Comparison of ENCODE assay signal across 10 mouse cellular contexts in the genomic region with DNA sequence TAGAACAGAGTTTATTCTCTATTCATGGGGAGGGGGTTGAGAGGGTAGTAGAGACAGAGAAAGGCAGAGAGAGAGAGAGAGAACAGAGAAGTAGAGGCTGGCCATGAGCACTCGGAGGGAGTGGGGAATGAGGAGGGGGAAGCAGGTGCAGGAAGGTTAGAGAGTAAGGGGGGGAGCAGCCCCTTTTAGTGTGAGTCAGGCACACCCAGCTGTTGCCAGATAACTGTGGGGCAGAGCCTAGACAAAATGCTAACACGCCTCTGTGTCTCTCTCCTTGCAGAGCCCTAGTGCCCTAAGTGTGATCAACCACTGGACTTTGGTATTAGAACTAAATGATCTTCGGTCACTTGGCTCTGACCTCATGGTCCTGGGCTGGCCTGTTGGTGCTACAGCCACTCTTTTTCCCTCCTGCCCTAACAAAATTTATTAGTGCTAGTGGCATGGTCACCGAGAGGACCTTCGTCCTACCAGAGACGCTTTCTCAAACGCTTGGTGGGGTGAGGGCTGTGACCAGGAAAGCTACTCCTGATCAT. TPM values are rescaled to one million over a fixed set of nuclear protein-coding genes. Genes with fewer than 3 reads are reported as not detected.
A peak's percentile ranks its signal among the peaks of the same experiment; 100 is the strongest.
DNase-seq lines count a peak whose midpoint lies in the region; ATAC-seq and TF ChIP-seq lines count a peak whose summit lies in the region.
"Had no signal": no experiment of that assay in that cellular context is flagged by ENCODE, and none has a peak within 500 bp of the region (broad histone marks: within the 10 kb centered on the region; RNA-seq: fewer than 3 reads in every experiment).

No protein-coding gene starts in this region.

- no peak overlapping the region for H3K4me2 ChIP-seq in kidney, embryonic 16.5 days (replicated peaks; ENCODE audit: low read depth, low read length)
- H3K4me2 ChIP-seq in embryonic facial prominence, embryonic 12.5 days (replicated peaks): 0 out of 2 replicates have a peak overlapping the region, but pooled peaks have one; percentile 45
- peak overlapping the region; percentile 59 for H3K4me2 ChIP-seq in liver, embryonic 12.5 days

- no peak overlapping the region for H3K4me3 ChIP-seq in kidney, embryonic 16.5 days (ENCODE audit: low read length)
- no peak overlapping the region for H3K4me3 ChIP-seq in ES-E14 (ENCODE audit: insufficient read depth in 1 of 2, low read depth in 1 of 2, low read length in 2 of 2, poor library complexity in 1 of 2, severe bottlenecking in 1 of 2)
- no peak overlapping the region for H3K4me3 ChIP-seq in embryonic facial prominence, embryonic 12.5 days
- no peak overlapping the region for H3K4me3 ChIP-seq in liver, embryonic 12.5 days
- H3K4me3 ChIP-seq: hindbrain, embryonic 13.5 days had no signal

- H3K9ac ChIP-seq in kidney, embryonic 16.5 days (replicated peaks; ENCODE audit: low read length): peak overlapping the region; percentile 71; the same call in 1 of the 2 replicates
- peak overlapping the region; percentile 37; the same call in 1 of the 2 replicates for H3K9ac ChIP-seq in ES-E14 (ENCODE audit: insufficient read depth, low read depth, low read length, poor library complexity, severe bottlenecking)
- no peak overlapping the region for H3K9ac ChIP-seq in embryonic facial prominence, embryonic 12.5 days
- H3K9ac ChIP-seq in liver, embryonic 12.5 days: peak overlapping the region; percentile 45; the same call in 1 of the 2 replicates
- H3K9ac ChIP-seq: hindbrain, embryonic 13.5 days had no signal

- ATAC-seq in kidney, embryonic 16.5 days (ENCODE audit: low FRiP score, low TSS enrichment): no peak
- ATAC-seq in embryonic facial prominence, embryonic 12.5 days (ENCODE audit: insufficient number of reproducible peaks, insufficient read depth, low FRiP score, low TSS enrichment): no peak
- no peak; the same call in 1 of the 2 replicates for ATAC-seq in liver, embryonic 12.5 days
- no peak for ATAC-seq in monocyte, adult 5-6 weeks (replicated peaks; ENCODE audit: insufficient number of reproducible peaks, low FRiP score, low TSS enrichment, poor library complexity, severe bottlenecking)

- H3K36me3 ChIP-seq in kidney, embryonic 16.5 days (ENCODE audit: insufficient read depth, low read length): no peaks in the 10 kb centered on the region
- no peaks in the 10 kb centered on the region for H3K36me3 ChIP-seq in ES-E14 (ENCODE audit: control insufficient read depth, insufficient read depth, low read length, poor library complexity, severe bottlenecking)
- H3K36me3 ChIP-seq in embryonic facial prominence, embryonic 12.5 days: no peaks in the 10 kb centered on the region
- H3K36me3 ChIP-seq in liver, embryonic 12.5 days: no peaks in the 10 kb centered on the region
- H3K36me3 ChIP-seq: hindbrain, embryonic 13.5 days had no signal

- H3K27me3 ChIP-seq in kidney, embryonic 16.5 days (ENCODE audit: insufficient read depth, low read length): no peaks in the 10 kb centered on the region
- no peaks in the 10 kb centered on the region for H3K27me3 ChIP-seq in embryonic facial prominence, embryonic 12.5 days
- H3K27me3 ChIP-seq in liver, embryonic 12.5 days (replicated peaks): no peaks in the 10 kb centered on the region

- 85% methylated on average over 7 of the region's 7 CpGs for WGBS in kidney, embryonic 16.5 days
- WGBS in embryonic facial prominence, embryonic 12.5 days: 87% methylated on average over 7 of the region's 7 CpGs
- WGBS in liver, embryonic 12.5 days (ENCODE audit: insufficient replicate concordance): 60% methylated on average over 7 of the region's 7 CpGs

- DNase-seq in kidney, postnatal 4 days: no peak
- DNase-seq in ES-E14 (ENCODE audit: low read depth, low spot score) (no peak), MN1 (ENCODE audit: low spot score) (no peak)
- DNase-seq in ovary, postnatal 10 days (ENCODE audit: low spot score): no peak
- DNase-seq: right cerebral cortex, postnatal 25 days had no signal

- H3K4me1 ChIP-seq in kidney, embryonic 16.5 days (ENCODE audit: insufficient read depth, low read length): peaks cover 26% of the 10 kb centered on the region
- peaks cover 4 to 18% of the 10 kb centered on the region in 2 experiments; a peak in 2 of 4 replicates for H3K4me1 ChIP-seq in ES-E14 (ENCODE audit: control insufficient read depth in 2 of 2, insufficient read depth in 2 of 2, low read length in 2 of 2, poor library complexity in 1 of 2)
- H3K4me1 ChIP-seq in embryonic facial prominence, embryonic 12.5 days: peaks cover 21% of the 10 kb centered on the region
- H3K4me1 ChIP-seq in liver, embryonic 12.5 days: peaks cover 46% of the 10 kb centered on the region

- H3K27ac ChIP-seq in kidney, embryonic 16.5 days (ENCODE audit: low read length): peak overlapping the region; percentile 83
- H3K27ac ChIP-seq in ES-E14 (ENCODE audit: insufficient read depth, low read depth, low read length, poor library complexity, severe bottlenecking): peak overlapping the region; percentile 81; the same call in 1 of the 2 replicates
- H3K27ac ChIP-seq in embryonic facial prominence, embryonic 12.5 days: peak overlapping the region; percentile 68
- H3K27ac ChIP-seq in liver, embryonic 12.5 days: peak overlapping the region; percentile 45
- H3K27ac ChIP-seq: hindbrain, embryonic 13.5 days had no signal

- H3K9me3 ChIP-seq in kidney, embryonic 16.5 days (ENCODE audit: low read length): no peaks in the 10 kb centered on the region
- H3K9me3 ChIP-seq in ES-E14 (ENCODE audit: control insufficient read depth, insufficient read depth, low read depth, low read length): no peaks in the 10 kb centered on the region
- no peaks in the 10 kb centered on the region for H3K9me3 ChIP-seq in embryonic facial prominence, embryonic 12.5 days
- no peaks in the 10 kb centered on the region for H3K9me3 ChIP-seq in liver, embryonic 12.5 days (replicated peaks)
- H3K9me3 ChIP-seq: hindbrain, embryonic 13.5 days had no signal

- in situ Hi-C loops in ES-E14 (cut with MboI; ENCODE audit: low sequenced_read_pairs in 2 of 2, unreplicated experiment in 2 of 2): no loop called here

TF ChIP-seq in ES-E14, 5 proteins besides CTCF, POLR2A, EP300 and RAD21:
- no peak for TF ChIP-seq ZNF384 (IDR thresholded peaks at IDR 0.05; ENCODE audit: low read depth, low read length)
- TF ChIP-seq HCFC1 (IDR thresholded peaks at IDR 0.05; ENCODE audit: borderline replicate concordance, insufficient read depth, low read length): no peak
- TF ChIP-seq CHD2 (IDR thresholded peaks at IDR 0.05; ENCODE audit: low read depth, low read length): no peak
- no peak for TF ChIP-seq MAFK (IDR thresholded peaks at IDR 0.05; ENCODE audit: insufficient read depth, low read depth, low read length)
- no peak for TF ChIP-seq ZC3H11A (IDR thresholded peaks at IDR 0.05; ENCODE audit: borderline replicate concordance, low read depth, low read length)

RNA-seq across cellular contexts. Expression of a gene that starts 0.7 kb away (rescaled TPM):
- 210 and 234 TPM in 2 replicates for polyA plus RNA-seq in kidney, embryonic 16.5 days (2015; fragmentation: Nextera tagmentation; extraction: Ambion mirVana)
- 353 and 601 TPM in 2 replicates for total RNA-seq in ES-E14 (2012; rRNA removed)
- 48.0 and 52.4 TPM in 2 replicates for polyA plus RNA-seq in embryonic facial prominence, embryonic 12.5 days (2016; fragmentation: Nextera tagmentation; extraction: Ambion mirVana)
- polyA plus RNA-seq in liver, embryonic 12.5 days (2016; fragmentation: Nextera tagmentation; extraction: Ambion mirVana): 35.7 TPM in 2 replicates
- total RNA-seq in monocyte, adult 5-6 weeks (2017): 384 to 854 TPM (median 711 TPM) in 3 replicates

RNA-seq across cellular contexts. Expression of a gene that starts 6.4 kb away (rescaled TPM):
- polyA plus RNA-seq in kidney, embryonic 16.5 days (2015; fragmentation: Nextera tagmentation; extraction: Ambion mirVana): 0.94 and 1.5 TPM in 2 replicates
- 0.36 TPM in 1 of 2 replicates, not detected in the other for total RNA-seq in ES-E14 (2012; rRNA removed)
- polyA plus RNA-seq in embryonic facial prominence, embryonic 12.5 days (2016; fragmentation: Nextera tagmentation; extraction: Ambion mirVana): 0.43 TPM in 1 of 2 replicates, not detected in the other
- polyA plus RNA-seq in liver, embryonic 12.5 days (2016; fragmentation: Nextera tagmentation; extraction: Ambion mirVana): 1.4 and 2.7 TPM in 2 replicates
- total RNA-seq in monocyte, adult 5-6 weeks (2017): 268 to 573 TPM (median 450 TPM) in 3 replicates

RNA-seq across cellular contexts. Expression of a gene that starts 17.6 kb away (rescaled TPM):
- polyA plus RNA-seq in kidney, embryonic 16.5 days (2015; fragmentation: Nextera tagmentation; extraction: Ambion mirVana): not detected in 2 replicates
- not detected in 2 replicates for total RNA-seq in ES-E14 (2012; rRNA removed)
- polyA plus RNA-seq in embryonic facial prominence, embryonic 12.5 days (2016; fragmentation: Nextera tagmentation; extraction: Ambion mirVana): not detected in 2 replicates
- polyA plus RNA-seq in liver, embryonic 12.5 days (2016; fragmentation: Nextera tagmentation; extraction: Ambion mirVana): not detected in 2 replicates
- total RNA-seq in monocyte, adult 5-6 weeks (2017): not detected in 3 replicates
- polyA plus RNA-seq: hindbrain, embryonic 13.5 days had no signal

RNA-seq across cellular contexts. Expression of a gene that starts 44.3 kb away (rescaled TPM):
- 64.6 and 72.4 TPM in 2 replicates for polyA plus RNA-seq in kidney, embryonic 16.5 days (2015; fragmentation: Nextera tagmentation; extraction: Ambion mirVana)
- total RNA-seq in ES-E14 (2012; rRNA removed): 274 and 585 TPM in 2 replicates
- 35.5 and 37.6 TPM in 2 replicates for polyA plus RNA-seq in embryonic facial prominence, embryonic 12.5 days (2016; fragmentation: Nextera tagmentation; extraction: Ambion mirVana)
- polyA plus RNA-seq in liver, embryonic 12.5 days (2016; fragmentation: Nextera tagmentation; extraction: Ambion mirVana): 19.5 and 23.4 TPM in 2 replicates
- 38.2 to 83.6 TPM (median 70.9 TPM) in 3 replicates for total RNA-seq in monocyte, adult 5-6 weeks (2017)

RNA-seq across cellular contexts. Expression of a gene that starts 49.6 kb away (rescaled TPM):
- polyA plus RNA-seq in kidney, embryonic 16.5 days (2015; fragmentation: Nextera tagmentation; extraction: Ambion mirVana): 13.2 and 13.9 TPM in 2 replicates
- 31.1 and 78.3 TPM in 2 replicates for total RNA-seq in ES-E14 (2012; rRNA removed)
- polyA plus RNA-seq in embryonic facial prominence, embryonic 12.5 days (2016; fragmentation: Nextera tagmentation; extraction: Ambion mirVana): 35.2 and 39.2 TPM in 2 replicates
- 1.9 and 2.3 TPM in 2 replicates for polyA plus RNA-seq in liver, embryonic 12.5 days (2016; fragmentation: Nextera tagmentation; extraction: Ambion mirVana)
- total RNA-seq in monocyte, adult 5-6 weeks (2017): 0.10 TPM in 1 of 3 replicates, not detected in the others
